Mouse (Mus musculus): ENCODE measurements around the gene Rpl23a. TPM values are rescaled to one million over a fixed set of nuclear protein-coding genes. Genes with fewer than 3 reads are reported as not detected.

Rpl23a gene
- polyA plus RNA-seq, 1 experiment from 2014 or later, result 997 TPM

DNA sequence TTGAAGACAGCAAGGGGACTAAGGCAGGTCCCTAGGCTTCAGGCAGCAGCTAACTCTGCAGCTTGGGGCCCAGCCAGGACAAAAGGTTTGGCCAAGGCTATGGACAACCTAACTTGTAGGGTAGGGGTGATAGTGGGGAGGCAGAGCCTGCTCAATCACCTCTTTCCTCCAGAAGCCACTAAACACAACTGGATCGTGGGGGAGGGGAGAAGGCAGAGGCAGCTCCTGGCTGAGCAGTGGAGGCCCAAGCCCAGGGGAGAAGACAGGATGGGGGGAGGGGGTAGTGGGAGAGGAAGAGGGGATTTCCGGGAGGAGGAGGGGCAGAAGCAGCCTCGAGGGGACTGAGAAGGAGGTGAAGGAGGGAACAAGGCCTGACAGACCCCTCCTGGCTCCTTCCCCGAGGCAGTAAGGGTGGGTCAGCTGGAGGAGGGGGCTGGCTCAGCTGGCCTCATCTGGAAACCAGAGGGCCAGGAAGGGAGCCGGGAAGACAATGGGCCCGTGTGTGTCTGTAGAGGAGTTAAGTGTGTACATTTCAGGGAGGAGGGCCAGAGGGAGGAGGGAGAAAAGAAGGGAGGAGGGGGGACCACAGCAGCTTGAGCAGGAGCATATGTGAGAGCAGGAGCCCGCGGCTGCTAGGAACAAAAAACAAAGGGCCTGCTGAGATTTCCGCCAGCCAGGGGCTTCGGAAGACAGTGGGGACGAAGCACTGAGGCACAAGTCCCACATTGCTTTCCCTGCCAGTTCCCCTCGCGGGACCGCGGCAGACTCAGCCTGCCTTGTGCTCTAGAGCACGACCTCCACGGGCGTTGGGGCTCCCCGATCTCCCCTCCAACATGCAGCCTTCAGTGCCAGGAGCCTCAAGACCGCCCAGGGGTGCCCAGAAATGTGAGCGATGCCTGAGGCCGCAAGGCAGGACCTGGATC is 19.4 kb downstream of the Rpl23a start:
- H3K9ac ChIP-seq, result peak overlapping the region; percentile 99
- peak overlapping the region; percentile 99 for H3K27ac ChIP-seq
- H3K36me3 ChIP-seq (replicated peaks), result peaks cover 40% of the 10 kb centered on the region
- ATAC-seq (ENCODE audit: low FRiP score), result peak; percentile 66
- peak overlapping the region; percentile 99 for H3K4me3 ChIP-seq (replicated peaks)
- H3K9me3 ChIP-seq, result no peaks in the 10 kb centered on the region
- peak overlapping the region; percentile 84 for H3K4me2 ChIP-seq
- WGBS, result 0% methylated on average over 22 of the region's 22 CpGs
- peaks cover 35% of the 10 kb centered on the region for H3K4me1 ChIP-seq
- H3K27me3 ChIP-seq, result peaks cover 5% of the 10 kb centered on the region; the same call in 1 of the 2 replicates

DNA sequence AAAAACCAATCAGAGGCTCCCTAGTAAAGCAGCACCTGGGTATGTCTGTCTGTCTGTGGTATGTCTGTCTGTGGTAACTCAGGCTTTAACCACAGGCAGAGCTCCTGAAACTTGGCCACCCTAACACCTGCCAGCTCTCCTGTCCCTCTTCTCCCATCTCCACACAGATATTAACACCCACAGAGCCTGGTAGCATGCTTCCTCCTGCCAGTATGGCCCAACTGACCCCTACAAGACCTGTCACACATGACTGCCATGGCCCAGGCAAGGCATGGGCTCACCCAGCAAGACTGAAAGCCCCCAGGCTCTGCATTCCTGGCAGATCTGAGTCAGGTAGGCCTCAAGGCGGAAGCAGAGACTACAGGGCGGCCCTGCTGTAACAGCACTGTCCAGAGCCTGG is 20.3 kb downstream of the Rpl23a start:
- Histone ChIP-seq H3K36me3 (replicated peaks) (peaks cover 49% of the 10 kb centered on the region), H3K27me3 (peaks cover 5% of the 10 kb centered on the region; the same call in 1 of the 2 replicates), H3K4me2 (peak overlapping the region; percentile 84), H3K4me3 (replicated peaks) (peak overlapping the region; percentile 99), H3K9ac (peak overlapping the region; percentile 99), H3K9me3 (no peaks in the 10 kb centered on the region), H3K27ac (peak overlapping the region; percentile 99), H3K4me1 (peaks cover 38% of the 10 kb centered on the region)
- no peak for ATAC-seq (ENCODE audit: low FRiP score)
- 75% methylated on average over 2 of the region's 2 CpGs for WGBS

DNA sequence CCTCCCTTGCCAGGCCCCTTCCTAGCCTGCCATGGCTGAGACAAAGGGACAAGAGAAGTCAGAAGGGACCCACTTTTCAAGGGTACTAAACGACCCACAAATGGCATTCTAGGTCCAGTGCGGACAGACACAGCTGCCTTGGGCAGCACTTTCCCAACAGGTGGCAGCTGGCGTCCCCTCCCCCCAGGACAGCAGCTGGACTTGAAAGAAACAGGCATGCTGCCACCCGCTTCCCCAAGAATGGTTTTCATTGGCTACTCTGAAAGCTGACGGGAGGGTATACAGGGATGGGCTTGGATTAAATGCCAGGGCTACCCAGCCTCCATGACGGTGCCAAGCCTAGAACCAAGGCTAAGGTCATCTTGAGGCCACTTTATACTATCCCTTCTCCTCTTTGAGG is 20.9 kb downstream of the Rpl23a start:
- H3K36me3 ChIP-seq (replicated peaks), result peaks cover 54% of the 10 kb centered on the region
- H3K4me1 ChIP-seq, result peaks cover 38% of the 10 kb centered on the region
- no peak for ATAC-seq (ENCODE audit: low FRiP score)
- H3K27ac ChIP-seq, result peak overlapping the region; percentile 99
- peak overlapping the region; percentile 99 for H3K9ac ChIP-seq
- H3K4me3 ChIP-seq (replicated peaks), result peak overlapping the region; percentile 99
- H3K4me2 ChIP-seq, result peak overlapping the region; percentile 84
- no peaks in the 10 kb centered on the region for H3K9me3 ChIP-seq
- H3K27me3 ChIP-seq, result peaks cover 5% of the 10 kb centered on the region; the same call in 1 of the 2 replicates
- WGBS, result 52% methylated on average over 6 of the region's 6 CpGs

GRCm38 (mm10) chr11:78161968-78162367 is 21.4 kb downstream of the Rpl23a start:
- ATAC-seq (ENCODE audit: low FRiP score), result no peak
- Histone ChIP-seq H3K27ac (peak overlapping the region; percentile 99; the same call in 1 of the 2 replicates), H3K4me3 (replicated peaks) (0 out of 2 replicates have a peak overlapping the region, but pooled peaks have one; percentile 99), H3K4me1 (peaks cover 39% of the 10 kb centered on the region), H3K36me3 (replicated peaks) (peaks cover 60% of the 10 kb centered on the region), H3K4me2 (peak overlapping the region; percentile 84; the same call in 1 of the 2 replicates), H3K9me3 (no peaks in the 10 kb centered on the region), H3K27me3 (peaks cover 5% of the 10 kb centered on the region; the same call in 1 of the 2 replicates), H3K9ac (peak overlapping the region; percentile 99; the same call in 1 of the 2 replicates)
- 76% methylated on average over 4 of the region's 4 CpGs for WGBS

DNA sequence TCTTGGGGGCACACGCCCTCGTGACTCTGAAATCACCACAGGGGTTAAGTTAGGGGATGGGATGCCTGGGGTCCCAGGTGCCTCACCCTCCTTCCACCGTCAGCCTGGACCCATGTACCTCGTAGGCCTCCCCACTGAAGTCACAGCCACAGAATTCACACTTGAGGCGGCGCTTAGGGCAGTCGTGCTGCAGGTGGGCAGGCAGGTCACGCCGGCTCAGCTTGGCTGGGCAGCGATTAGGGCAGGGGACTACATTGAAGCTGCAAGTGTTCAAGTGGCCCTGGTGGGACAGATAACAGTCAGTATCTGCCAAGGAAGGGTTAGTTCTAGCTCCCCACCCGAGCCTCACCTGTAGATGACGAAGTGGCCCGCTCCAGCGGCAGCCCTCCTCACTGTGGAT is 22.2 kb downstream of the Rpl23a start:
- Histone ChIP-seq H3K9ac (no peak overlapping the region), H3K9me3 (no peaks in the 10 kb centered on the region), H3K4me2 (no peak overlapping the region), H3K27ac (no peak overlapping the region), H3K4me3 (replicated peaks) (no peak overlapping the region), H3K4me1 (peaks cover 41% of the 10 kb centered on the region), H3K27me3 (no peaks in the 10 kb centered on the region), H3K36me3 (replicated peaks) (peaks cover 66% of the 10 kb centered on the region)
- ATAC-seq (ENCODE audit: low FRiP score), result no peak
- 93% methylated on average over 14 of the region's 14 CpGs for WGBS

GRCm38 (mm10) chr11:78160675-78161074 is 22.7 kb downstream of the Rpl23a start:
- Histone ChIP-seq H3K4me1 (peaks cover 36% of the 10 kb centered on the region), H3K27me3 (no peaks in the 10 kb centered on the region), H3K27ac (no peak overlapping the region), H3K9me3 (no peaks in the 10 kb centered on the region), H3K9ac (no peak overlapping the region), H3K4me3 (replicated peaks) (no peak overlapping the region), H3K4me2 (no peak overlapping the region), H3K36me3 (replicated peaks) (peaks cover 71% of the 10 kb centered on the region)
- WGBS, result 90% methylated on average over 3 of the region's 3 CpGs
- ATAC-seq (ENCODE audit: low FRiP score), result no peak

GRCm38 (mm10) chr11:78160171-78160570 is 23.2 kb downstream of the Rpl23a start:
- no peak overlapping the region for H3K27ac ChIP-seq
- WGBS, result 90% methylated on average over 18 of the region's 18 CpGs
- H3K9me3 ChIP-seq, result no peaks in the 10 kb centered on the region
- H3K4me3 ChIP-seq (replicated peaks), result no peak overlapping the region
- no peak for ATAC-seq (ENCODE audit: low FRiP score)
- peaks cover 35% of the 10 kb centered on the region for H3K4me1 ChIP-seq
- no peaks in the 10 kb centered on the region for H3K27me3 ChIP-seq
- H3K4me2 ChIP-seq, result no peak overlapping the region
- H3K9ac ChIP-seq, result no peak overlapping the region
- H3K36me3 ChIP-seq (replicated peaks), result peaks cover 76% of the 10 kb centered on the region

GRCm38 (mm10) chr11:78159557-78159956 is 23.8 kb downstream of the Rpl23a start:
- no peak overlapping the region for H3K4me3 ChIP-seq (replicated peaks)
- no peak for ATAC-seq (ENCODE audit: low FRiP score)
- 91% methylated on average over 7 of the region's 7 CpGs for whole genome bisulfite sequencing
- H3K9ac ChIP-seq, result no peak overlapping the region
- H3K27me3 ChIP-seq, result no peaks in the 10 kb centered on the region
- H3K4me2 ChIP-seq, result no peak overlapping the region
- no peaks in the 10 kb centered on the region for H3K9me3 ChIP-seq
- peaks cover 82% of the 10 kb centered on the region for H3K36me3 ChIP-seq (replicated peaks)
- H3K27ac ChIP-seq, result 0 out of 2 replicates have a peak overlapping the region, but pooled peaks have one; percentile 25
- peaks cover 35% of the 10 kb centered on the region for H3K4me1 ChIP-seq

DNA sequence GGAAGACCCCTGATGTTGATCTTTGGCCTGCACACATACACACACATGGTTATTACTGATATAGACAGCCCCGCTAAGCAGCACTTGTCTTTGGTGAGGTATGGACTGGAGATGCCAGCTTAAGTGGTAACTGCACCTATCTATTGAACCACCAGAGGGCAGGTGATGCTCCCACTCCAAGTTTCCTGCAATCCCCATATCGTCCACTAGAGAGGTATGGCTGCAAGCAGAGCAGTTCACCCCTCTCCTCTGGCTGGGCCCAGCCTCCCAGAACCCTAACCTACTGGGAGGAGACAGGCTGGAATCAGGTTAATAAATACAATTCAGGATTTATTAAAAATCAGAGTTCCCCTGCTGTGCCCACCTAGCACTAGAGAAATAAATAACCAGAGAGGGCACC is 24.3 kb downstream of the Rpl23a start:
- 30% methylated on average over 2 of the region's 2 CpGs for WGBS
- Histone ChIP-seq H3K27ac (0 out of 2 replicates have a peak overlapping the region, but pooled peaks have one; percentile 25), H3K4me2 (no peak overlapping the region), H3K9me3 (no peaks in the 10 kb centered on the region), H3K4me3 (replicated peaks) (no peak overlapping the region), H3K4me1 (peaks cover 35% of the 10 kb centered on the region), H3K27me3 (no peaks in the 10 kb centered on the region), H3K36me3 (replicated peaks) (peaks cover 87% of the 10 kb centered on the region), H3K9ac (no peak overlapping the region)
- no peak for ATAC-seq (ENCODE audit: low FRiP score)

DNA sequence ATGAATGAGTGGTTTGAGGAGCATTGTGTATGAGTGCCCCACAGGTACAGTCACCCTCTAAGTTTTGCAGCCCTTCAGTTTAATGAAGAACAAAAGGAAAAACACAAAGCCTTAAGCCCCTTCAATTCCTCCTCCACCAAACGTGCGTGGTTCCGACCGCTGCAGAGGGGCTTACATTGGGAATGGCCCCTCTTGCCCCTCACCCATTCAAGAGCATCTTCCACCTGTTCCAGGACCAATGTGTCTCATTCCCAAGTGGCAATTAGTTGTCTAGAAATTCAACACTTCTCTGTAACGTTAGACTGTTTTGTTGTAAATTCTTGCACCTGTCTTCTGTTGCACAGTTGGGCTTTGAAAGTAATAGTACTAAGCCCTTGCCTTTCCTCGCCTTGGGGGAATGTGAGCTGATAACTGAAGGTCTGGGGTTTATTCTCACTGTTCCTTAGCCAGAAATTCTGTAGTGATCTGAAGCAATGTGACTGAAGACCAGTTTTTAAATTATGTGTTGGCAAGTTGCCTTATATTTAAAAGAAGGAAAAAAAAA is 27.2 kb downstream of the Rpl23a start:
- Histone ChIP-seq H3K4me3 (replicated peaks) (no peak overlapping the region), H3K27me3 (no peaks in the 10 kb centered on the region), H3K4me1 (peaks cover 18% of the 10 kb centered on the region), H3K9me3 (no peaks in the 10 kb centered on the region), H3K36me3 (replicated peaks) (peaks cover 95% of the 10 kb centered on the region), H3K9ac (no peak overlapping the region), H3K4me2 (no peak overlapping the region), H3K27ac (no peak overlapping the region)
- ATAC-seq (ENCODE audit: low FRiP score), result no peak
- WGBS, result 63% methylated on average over 6 of the region's 6 CpGs

DNA sequence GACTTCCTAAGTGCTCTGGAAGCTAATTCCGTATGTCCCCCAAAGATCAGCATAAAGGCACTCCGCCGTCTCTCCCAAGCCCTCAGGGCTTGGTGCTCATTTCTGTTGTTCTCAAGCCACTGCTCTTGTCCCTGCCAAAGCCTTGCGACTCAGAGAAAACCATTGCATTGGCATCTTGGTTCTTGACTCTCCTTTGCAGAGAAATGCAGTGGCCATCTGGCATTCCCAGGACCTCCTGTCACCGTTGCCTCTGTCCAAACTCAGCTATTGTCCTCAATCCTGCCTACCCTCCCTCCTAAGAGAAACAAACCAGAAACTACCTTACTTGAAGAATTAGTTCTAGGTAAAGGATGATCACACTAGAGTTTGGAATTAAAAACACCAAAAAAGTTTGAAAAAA is 27.7 kb downstream of the Rpl23a start:
- 79% methylated on average over 5 of the region's 5 CpGs for WGBS
- H3K4me1 ChIP-seq, result peaks cover 18% of the 10 kb centered on the region
- H3K9me3 ChIP-seq, result no peaks in the 10 kb centered on the region
- H3K36me3 ChIP-seq (replicated peaks), result peaks cover 95% of the 10 kb centered on the region
- no peak overlapping the region for H3K4me2 ChIP-seq
- H3K4me3 ChIP-seq (replicated peaks), result no peak overlapping the region
- no peak overlapping the region for H3K27ac ChIP-seq
- H3K27me3 ChIP-seq, result no peaks in the 10 kb centered on the region
- ATAC-seq (ENCODE audit: low FRiP score), result no peak
- no peak overlapping the region for H3K9ac ChIP-seq

- ATAC-seq (ENCODE audit: low FRiP score), result no peak
- no peak overlapping the region for H3K4me2 ChIP-seq
- 89% methylated on average over 13 of the region's 13 CpGs for WGBS
- no peak overlapping the region for H3K4me3 ChIP-seq (replicated peaks)
- peaks cover 11% of the 10 kb centered on the region for H3K4me1 ChIP-seq
- H3K9ac ChIP-seq, result no peak overlapping the region
- 0 out of 2 replicates have a peak overlapping the region, but pooled peaks have one; percentile 27 for H3K27ac ChIP-seq
- H3K9me3 ChIP-seq, result no peaks in the 10 kb centered on the region
- no peaks in the 10 kb centered on the region for H3K27me3 ChIP-seq
- peaks cover 93% of the 10 kb centered on the region for H3K36me3 ChIP-seq (replicated peaks)
Observed at GRCm38 (mm10) chr11:78153778-78154177, 29.6 kb downstream of the Rpl23a start.

All from forebrain, embryonic 12.5 days (tissue).